Comparison of ENCODE assay signal across 27 mouse cellular contexts in genomic region chr17:24300651-24301050, GRCm38 (mm10). TPM values are rescaled to one million over a fixed set of nuclear protein-coding genes. Genes with fewer than 3 reads are reported as not detected.
A peak's percentile ranks its signal among the peaks of the same experiment; 100 is the strongest.
DNase-seq lines count a peak whose midpoint lies in the region; ATAC-seq and TF ChIP-seq lines count a peak whose summit lies in the region.
"Had no signal": no experiment of that assay in that cellular context is flagged by ENCODE, and none has a peak within 500 bp of the region (broad histone marks: within the 10 kb centered on the region; RNA-seq: fewer than 3 reads in every experiment).

No protein-coding gene starts in this region.

- H3K4me3 ChIP-seq in heart, embryonic 10.5 days = no peak overlapping the region
- no peak overlapping the region for H3K4me3 ChIP-seq in heart, embryonic 12.5 days
- no peak overlapping the region for H3K4me3 ChIP-seq in liver, adult 2 months (ENCODE audit: insufficient read depth, low read depth, low read length)
- H3K4me3 ChIP-seq in liver, embryonic 12.5 days = no peak overlapping the region
- H3K4me3 ChIP-seq: embryonic facial prominence, embryonic 10.5 days; embryonic facial prominence, embryonic 12.5 days; forebrain, embryonic 13.5 days; forebrain, embryonic 15.5 days had no signal

- peak; percentile 29; the same call in 1 of the 2 replicates for ATAC-seq in heart, embryonic 12.5 days (ENCODE audit: insufficient number of reproducible peaks, low FRiP score)
- no peak for ATAC-seq in liver, embryonic 12.5 days
- ATAC-seq: activated CD4-positive, CD25-positive, alpha-beta regulatory T cell, adult 4 months; CD4-positive, CD25-positive, alpha-beta regulatory T cell, adult 4 months; forebrain, embryonic 13.5 days; forebrain, embryonic 15.5 days; forebrain, postnatal 0 days; Patski had no signal

- H3K9me3 ChIP-seq in heart, embryonic 10.5 days = no peaks in the 10 kb centered on the region
- H3K9me3 ChIP-seq in heart, embryonic 12.5 days (replicated peaks) = peaks cover 6% of the 10 kb centered on the region; the same call in 1 of the 2 replicates
- H3K9me3 ChIP-seq in liver, embryonic 12.5 days (replicated peaks) = no peaks in the 10 kb centered on the region
- H3K9me3 ChIP-seq: embryonic facial prominence, embryonic 10.5 days; embryonic facial prominence, embryonic 12.5 days; forebrain, embryonic 13.5 days; forebrain, embryonic 15.5 days; G1E had no signal

- DNase-seq in cerebellum, postnatal 10 days = peak; percentile 39 to 52
- no peak for DNase-seq in cerebellum, adult 9-11 months
- peak; percentile 77 for DNase-seq in heart, embryonic 10.5 days (ENCODE audit: low spot score)
- no peak for DNase-seq in heart, adult 8-10 months (ENCODE audit: low spot score)
- DNase-seq in heart, adult 9 months (ENCODE audit: low spot score in 2 of 2) = no peak
- DNase-seq in liver, adult 2 months (ENCODE audit: extremely low read depth, low read depth, low spot score) = peak; percentile 9
- DNase-seq: adrenal gland, adult 8-10 months; adrenal gland, postnatal 14 days; adrenal gland, postnatal 36 days; B cell, adult 2 months; cerebellum, adult 11-12 months; cerebellum, adult 8-10 months; cerebellum, postnatal 25 days; forebrain, postnatal 0 days had no signal

- H3K79me2 ChIP-seq in liver, adult 2 months (ENCODE audit: control insufficient read depth, insufficient read depth, low read length) = no peaks in the 10 kb centered on the region

- H3K9ac ChIP-seq in heart, embryonic 12.5 days = no peak overlapping the region
- no peak overlapping the region for H3K9ac ChIP-seq in liver, adult 2 months (ENCODE audit: low read depth, low read length)
- H3K9ac ChIP-seq in liver, embryonic 12.5 days = no peak overlapping the region
- H3K9ac ChIP-seq: embryonic facial prominence, embryonic 12.5 days; forebrain, embryonic 13.5 days; forebrain, embryonic 15.5 days; forebrain, postnatal 0 days had no signal

- no peaks in the 10 kb centered on the region for H3K36me3 ChIP-seq in heart, embryonic 10.5 days
- no peaks in the 10 kb centered on the region for H3K36me3 ChIP-seq in heart, embryonic 12.5 days
- no peaks in the 10 kb centered on the region for H3K36me3 ChIP-seq in liver, adult 2 months (ENCODE audit: control insufficient read depth, insufficient read depth, low read length)
- no peaks in the 10 kb centered on the region for H3K36me3 ChIP-seq in liver, embryonic 12.5 days
- H3K36me3 ChIP-seq: embryonic facial prominence, embryonic 10.5 days; embryonic facial prominence, embryonic 12.5 days; forebrain, embryonic 15.5 days; G1E had no signal

- no peak for TF ChIP-seq CTCF in liver, adult 2 months (IDR thresholded peaks at IDR 0.05; ENCODE audit: low read depth, low read length)

- no peaks in the 10 kb centered on the region for H3K27me3 ChIP-seq in heart, embryonic 10.5 days (ENCODE audit: insufficient read depth, poor library complexity, severe bottlenecking)
- H3K27me3 ChIP-seq in heart, embryonic 12.5 days (replicated peaks) = no peaks in the 10 kb centered on the region
- H3K27me3 ChIP-seq in liver, adult 2 months (ENCODE audit: control insufficient read depth, insufficient read depth, low read length) = no peaks in the 10 kb centered on the region
- no peaks in the 10 kb centered on the region for H3K27me3 ChIP-seq in liver, embryonic 12.5 days (replicated peaks)
- H3K27me3 ChIP-seq: CH12.LX; embryonic facial prominence, embryonic 12.5 days; Patski had no signal

- WGBS in heart, embryonic 10.5 days = 26% methylated on average over 4 of the region's 4 CpGs
- WGBS in heart, embryonic 12.5 days = 19% methylated on average over 4 of the region's 4 CpGs
- 47% methylated on average over 4 of the region's 4 CpGs for WGBS in liver, adult 2 months
- WGBS in liver, embryonic 12.5 days (ENCODE audit: insufficient replicate concordance) = 68% methylated on average over 4 of the region's 4 CpGs

- no peak for TF ChIP-seq POLR2A in liver, adult 2 months (IDR thresholded peaks at IDR 0.05; ENCODE audit: extremely low read depth, insufficient read depth, low read length)

- H3K27ac ChIP-seq in heart, embryonic 10.5 days = no peak overlapping the region
- H3K27ac ChIP-seq in heart, embryonic 12.5 days (ENCODE audit: poor library complexity, severe bottlenecking) = no peak overlapping the region
- no peak overlapping the region for H3K27ac ChIP-seq in liver, adult 2 months (replicated peaks; ENCODE audit: insufficient read depth, low read depth, low read length)
- no peak overlapping the region for H3K27ac ChIP-seq in liver, embryonic 12.5 days
- H3K27ac ChIP-seq: embryonic facial prominence, embryonic 10.5 days; embryonic facial prominence, embryonic 12.5 days; forebrain, embryonic 13.5 days; forebrain, embryonic 15.5 days had no signal

- peaks cover 8% of the 10 kb centered on the region; the same call in 1 of the 2 replicates for H3K4me1 ChIP-seq in heart, embryonic 10.5 days
- 0 out of 2 replicates have a peak, but pooled peaks cover 7% of the 10 kb centered on the region for H3K4me1 ChIP-seq in heart, embryonic 12.5 days (replicated peaks)
- no peaks in the 10 kb centered on the region for H3K4me1 ChIP-seq in liver, adult 2 months (ENCODE audit: control insufficient read depth, insufficient read depth, low read length)
- 0 out of 2 replicates have a peak, but pooled peaks cover 6% of the 10 kb centered on the region for H3K4me1 ChIP-seq in liver, embryonic 12.5 days
- H3K4me1 ChIP-seq: embryonic facial prominence, embryonic 10.5 days; embryonic facial prominence, embryonic 12.5 days; forebrain, embryonic 13.5 days; forebrain, embryonic 15.5 days had no signal

- no peak overlapping the region for H3K4me2 ChIP-seq in heart, embryonic 12.5 days
- H3K4me2 ChIP-seq in liver, embryonic 12.5 days = no peak overlapping the region
- H3K4me2 ChIP-seq: embryonic facial prominence, embryonic 12.5 days; forebrain, embryonic 13.5 days; forebrain, embryonic 15.5 days had no signal

RNA-seq across cellular contexts. Expression of gene Ccnf, which starts 49.4 kb away (rescaled TPM):
- 67.9 and 78.9 TPM in 2 replicates for polyA plus RNA-seq in heart, embryonic 10.5 days (2016; fragmentation: Nextera tagmentation; extraction: Ambion mirVana)
- under 1 TPM; 0.22 to 0.66 (median 0.40) TPM for total RNA-seq in heart, adult 8-10 months (2022)
- polyA plus RNA-seq in heart, embryonic 12.5 days (2016; fragmentation: Nextera tagmentation; extraction: Ambion mirVana) = 49.4 and 55.8 TPM in 2 replicates
- 3.0 and 3.5 TPM in 2 replicates for total RNA-seq in liver, adult 2 months (2014; rRNA removed)
- 5.5 and 6.5 TPM in 2 replicates for polyA plus RNA-seq in liver, adult 2 months (2012; rRNA removed)
- polyA plus RNA-seq in liver, embryonic 12.5 days (2016; fragmentation: Nextera tagmentation; extraction: Ambion mirVana) = 93.7 and 95.4 TPM in 2 replicates

RNA-seq across cellular contexts. Expression of gene Abca17, which starts 50.2 kb away (rescaled TPM):
- polyA plus RNA-seq in heart, embryonic 10.5 days (2016; fragmentation: Nextera tagmentation; extraction: Ambion mirVana) = not detected in 2 replicates
- under 1 TPM in 1 of 4 experiments, not detected in 3; 0.06 TPM for total RNA-seq in heart, adult 8-10 months (2022)
- not detected in 2 replicates for polyA plus RNA-seq in heart, embryonic 12.5 days (2016; fragmentation: Nextera tagmentation; extraction: Ambion mirVana)
- not detected in 2 replicates for total RNA-seq in liver, adult 2 months (2014; rRNA removed)
- 0.02 TPM in 1 of 2 replicates, not detected in the other for polyA plus RNA-seq in liver, adult 2 months (2012; rRNA removed)
- not detected in 2 replicates for polyA plus RNA-seq in liver, embryonic 12.5 days (2016; fragmentation: Nextera tagmentation; extraction: Ambion mirVana)
- total RNA-seq: adrenal gland, postnatal 14 days; CH12.LX had no signal
- polyA plus RNA-seq: embryonic facial prominence, embryonic 10.5 days; embryonic facial prominence, embryonic 14.5 days; forebrain, embryonic 11.5 days; forebrain, embryonic 15.5 days; G1E had no signal

RNA-seq across cellular contexts. Expression of gene Abca3, which starts 51.1 kb away (rescaled TPM):
- polyA plus RNA-seq in heart, embryonic 10.5 days (2016; fragmentation: Nextera tagmentation; extraction: Ambion mirVana) = 7.2 and 8.2 TPM in 2 replicates
- total RNA-seq in heart, adult 8-10 months (2022) = 10 to 100 TPM; 11.4 to 13.4 (median 13.2) TPM
- 9.4 and 9.7 TPM in 2 replicates for polyA plus RNA-seq in heart, embryonic 12.5 days (2016; fragmentation: Nextera tagmentation; extraction: Ambion mirVana)
- 36.0 and 46.1 TPM in 2 replicates for total RNA-seq in liver, adult 2 months (2014; rRNA removed)
- 70.0 and 76.6 TPM in 2 replicates for polyA plus RNA-seq in liver, adult 2 months (2012; rRNA removed)
- polyA plus RNA-seq in liver, embryonic 12.5 days (2016; fragmentation: Nextera tagmentation; extraction: Ambion mirVana) = 21.1 and 22.6 TPM in 2 replicates

Comparison
In these comparisons a context has a peak if more than half of its experiments do, and no peak if none do; other contexts are left out.
1. DNase-seq: peak in cerebellum, postnatal 10 days (2 of 2), heart, embryonic 10.5 days (single experiment) and liver, adult 2 months (single experiment); none in cerebellum, adult 9-11 months (single experiment), heart, adult 8-10 months (single experiment) and heart, adult 9 months (0 of 2).